Mouse (Mus musculus): ENCODE data around the gene Ceacam2. TPM values are rescaled to one million over a fixed set of nuclear protein-coding genes. Genes with fewer than 3 reads are reported as not detected.
"Not testable (repeated sequence)": the region's sequence is repeated elsewhere in the genome, so short reads cannot be mapped to it uniquely, and the experiment has no call there.

Gene Ceacam2
- polyA plus RNA-seq, 1 experiment from 2014 or later: 0.14 TPM

- H3K4me3 ChIP-seq; H3K4me2 ChIP-seq; H3K36me3 ChIP-seq; H3K9ac ChIP-seq; ATAC-seq (ENCODE audit: low read depth); H3K27ac ChIP-seq (replicated peaks); H3K4me1 ChIP-seq (replicated peaks); H3K27me3 ChIP-seq; H3K9me3 ChIP-seq: not testable (repeated sequence)
- 56% methylated on average over 2 of the region's 2 CpGs for WGBS
Measured at GRCm38 (mm10) chr7:25477752-25478093, 61.9 kb downstream of the Ceacam2 start.

- H3K36me3 ChIP-seq; H3K4me2 ChIP-seq; H3K9me3 ChIP-seq; H3K4me1 ChIP-seq (replicated peaks); ATAC-seq (ENCODE audit: low read depth); H3K9ac ChIP-seq; H3K27me3 ChIP-seq; H3K4me3 ChIP-seq; H3K27ac ChIP-seq (replicated peaks): not testable (repeated sequence)
- 40% methylated on average over 5 of the region's 5 CpGs for WGBS
Measured at GRCm38 (mm10) chr7:25477091-25477751, 62.4 kb downstream of the Ceacam2 start, which contains the start of gene Ceacam1. TSS of gene Ceacam1 (minus strand) at chr7:25477603.

GRCm38 (mm10) chr7:25471821-25472220, 67.8 kb downstream of the Ceacam2 start:
- not testable (repeated sequence) for H3K36me3 ChIP-seq; H3K4me2 ChIP-seq; ATAC-seq (ENCODE audit: low read depth); H3K4me3 ChIP-seq; H3K4me1 ChIP-seq (replicated peaks); H3K9ac ChIP-seq; H3K27ac ChIP-seq (replicated peaks); H3K9me3 ChIP-seq; H3K27me3 ChIP-seq
- WGBS: 77% methylated on average over 6 of the region's 6 CpGs

Other genes starting within 250 kb of the Ceacam2 start
- 525 and 535 TPM in 2 replicates for gene Pafah1b3, start 241.9 kb downstream of the Ceacam2 start, polyA plus RNA-seq (2015; fragmentation: Nextera tagmentation; extraction: Ambion mirVana)
- 2.1 and 2.9 TPM in 2 replicates for gene Prr19, start 238.4 kb downstream of the Ceacam2 start, polyA plus RNA-seq (2015; fragmentation: Nextera tagmentation; extraction: Ambion mirVana)
- gene Tmem145, start 233.8 kb downstream of the Ceacam2 start, polyA plus RNA-seq (2015; fragmentation: Nextera tagmentation; extraction: Ambion mirVana): 51.7 and 52.2 TPM in 2 replicates
- gene Megf8, start 222.7 kb downstream of the Ceacam2 start, polyA plus RNA-seq (2015; fragmentation: Nextera tagmentation; extraction: Ambion mirVana): 18.3 TPM in 2 replicates
- not detected in 2 replicates for gene Cnfn, start 170.1 kb downstream of the Ceacam2 start, polyA plus RNA-seq (2015; fragmentation: Nextera tagmentation; extraction: Ambion mirVana)
- gene Lipe, start 141.1 kb downstream of the Ceacam2 start, polyA plus RNA-seq (2015; fragmentation: Nextera tagmentation; extraction: Ambion mirVana): 9.9 and 11.4 TPM in 2 replicates
- gene Cxcl17, start 127.0 kb downstream of the Ceacam2 start, polyA plus RNA-seq (2015; fragmentation: Nextera tagmentation; extraction: Ambion mirVana): 0.41 and 0.63 TPM in 2 replicates
- gene Ceacam1, start 62.3 kb downstream of the Ceacam2 start, polyA plus RNA-seq (2015; fragmentation: Nextera tagmentation; extraction: Ambion mirVana): 1.5 and 2.2 TPM in 2 replicates
- not detected in 2 replicates for gene Erich4, start 76.0 kb upstream of the Ceacam2 start, polyA plus RNA-seq (2015; fragmentation: Nextera tagmentation; extraction: Ambion mirVana)
- 35.3 and 42.2 TPM in 2 replicates for gene Dmac2, start 79.6 kb upstream of the Ceacam2 start, polyA plus RNA-seq (2015; fragmentation: Nextera tagmentation; extraction: Ambion mirVana)
- 2.9 and 6.3 TPM in 2 replicates for gene B3gnt8, start 86.8 kb upstream of the Ceacam2 start, polyA plus RNA-seq (2015; fragmentation: Nextera tagmentation; extraction: Ambion mirVana)
- gene Bckdha, start 119.1 kb upstream of the Ceacam2 start, polyA plus RNA-seq (2015; fragmentation: Nextera tagmentation; extraction: Ambion mirVana): 45.9 and 50.7 TPM in 2 replicates
- gene Exosc5, start 119.3 kb upstream of the Ceacam2 start, polyA plus RNA-seq (2015; fragmentation: Nextera tagmentation; extraction: Ambion mirVana): 41.8 and 45.1 TPM in 2 replicates
- gene Tmem91, start 135.3 kb upstream of the Ceacam2 start, polyA plus RNA-seq (2015; fragmentation: Nextera tagmentation; extraction: Ambion mirVana): 13.1 and 14.3 TPM in 2 replicates
- gene B9d2, start 140.9 kb upstream of the Ceacam2 start, polyA plus RNA-seq (2015; fragmentation: Nextera tagmentation; extraction: Ambion mirVana): 33.6 and 42.6 TPM in 2 replicates
- 1.2 and 2.1 TPM in 2 replicates for gene Tgfb1, start 147.1 kb upstream of the Ceacam2 start, polyA plus RNA-seq (2015; fragmentation: Nextera tagmentation; extraction: Ambion mirVana)
- 33.0 and 38.2 TPM in 2 replicates for gene Ccdc97, start 179.2 kb upstream of the Ceacam2 start, polyA plus RNA-seq (2015; fragmentation: Nextera tagmentation; extraction: Ambion mirVana)
- gene Hnrnpul1, start 214.9 kb upstream of the Ceacam2 start, polyA plus RNA-seq (2015; fragmentation: Nextera tagmentation; extraction: Ambion mirVana): 45.1 and 51.1 TPM in 2 replicates
- gene Axl, start 248.8 kb upstream of the Ceacam2 start, polyA plus RNA-seq (2015; fragmentation: Nextera tagmentation; extraction: Ambion mirVana): 25.4 and 26.7 TPM in 2 replicates